Mouse (Mus musculus): Measurements from ENCODE around the gene Pde6b. TPM values are rescaled to one million over a fixed set of nuclear protein-coding genes. Genes with fewer than 3 reads are reported as not detected.

The Pde6b gene
- 0.22 TPM in 2 replicates for polyA plus RNA-seq (2015; fragmentation: Nextera tagmentation; extraction: Ambion mirVana)

DNA sequence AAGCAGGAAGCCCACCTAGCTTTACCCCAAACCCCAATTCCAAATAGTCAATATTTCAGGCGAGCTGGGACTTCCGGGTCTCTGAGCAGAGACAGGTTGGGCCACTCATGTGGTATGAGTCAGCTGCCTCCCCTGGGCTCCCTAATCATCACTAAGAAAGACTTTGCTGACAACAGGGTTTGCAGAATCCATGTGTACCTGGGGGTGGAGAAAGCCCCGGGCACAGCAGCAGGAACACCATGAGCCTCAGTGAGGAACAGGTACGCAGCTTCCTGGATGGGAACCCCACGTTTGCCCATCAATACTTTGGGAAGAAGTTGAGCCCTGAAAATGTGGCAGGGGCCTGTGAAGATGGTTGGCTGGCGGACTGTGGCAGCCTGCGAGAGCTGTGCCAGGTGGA, at the start of gene Pde6b:
Pde6b (plus strand) TSS at position 191 of the 400 bp plus-strand sequence.
- Histone ChIP-seq H3K4me1 (replicated peaks; ENCODE audit: insufficient read depth, low read length) (no peaks in the 10 kb centered on the region), H3K9me3 (replicated peaks; ENCODE audit: low read length) (no peaks in the 10 kb centered on the region), H3K4me3 (replicated peaks; ENCODE audit: low read depth, low read length) (no peak within 1 kb of the TSS), H3K4me2 (ENCODE audit: low read length) (no peak within 1 kb of the TSS), H3K9ac (ENCODE audit: low read depth, low read length) (no peak within 1 kb of the TSS), H3K27ac (no peak within 1 kb of the TSS), H3K27me3 (ENCODE audit: insufficient read depth, low read length) (no peaks in the 10 kb centered on the region), H3K36me3 (ENCODE audit: insufficient read depth, low read length) (no peaks in the 10 kb centered on the region)
- ATAC-seq (replicated peaks; ENCODE audit: low FRiP score, low read depth) = no peak
- no peak for DNase-seq (ENCODE audit: low spot score)
- WGBS = 78% methylated on average over 7 of the region's 7 CpGs
- TF ChIP-seq CTCF (IDR thresholded peaks at IDR 0.05; ENCODE audit: low read depth) = no peak

DNA sequence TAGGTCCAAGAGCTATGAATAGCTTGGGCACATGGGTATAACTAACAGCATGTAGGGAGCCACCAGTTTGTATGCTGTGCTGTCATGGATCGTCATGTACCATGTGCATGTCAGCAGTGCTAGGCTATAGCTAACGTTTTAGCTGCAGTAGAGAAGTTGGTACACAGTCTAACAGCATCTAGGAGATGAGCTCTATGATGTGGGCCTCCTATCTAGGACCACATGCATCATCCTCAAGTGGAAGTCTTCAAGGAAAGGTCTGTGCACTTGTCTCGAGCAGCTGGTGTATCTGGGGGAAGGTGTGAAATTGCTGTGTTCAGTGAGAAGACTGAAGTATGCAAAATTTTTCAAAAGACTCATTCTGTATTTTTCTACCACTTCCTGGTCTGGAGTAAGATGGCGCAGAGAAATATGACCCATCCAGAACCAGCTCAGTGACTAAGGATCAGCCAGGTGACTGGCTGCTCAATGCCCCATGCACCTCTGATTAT, 44.5 kb upstream of the Pde6b start:
- Histone ChIP-seq H3K9ac (ENCODE audit: low read depth, low read length) (no peak overlapping the region), H3K4me3 (replicated peaks; ENCODE audit: low read depth, low read length) (no peak overlapping the region), H3K4me2 (ENCODE audit: low read length) (no peak overlapping the region), H3K9me3 (replicated peaks; ENCODE audit: low read length) (no peaks in the 10 kb centered on the region), H3K27me3 (ENCODE audit: insufficient read depth, low read length) (no peaks in the 10 kb centered on the region), H3K36me3 (ENCODE audit: insufficient read depth, low read length) (peaks cover 25% of the 10 kb centered on the region; the same call in 1 of the 2 replicates), H3K27ac (no peak overlapping the region), H3K4me1 (replicated peaks; ENCODE audit: insufficient read depth, low read length) (no peaks in the 10 kb centered on the region)
- no peak for TF ChIP-seq CTCF (IDR thresholded peaks at IDR 0.05; ENCODE audit: low read depth)
- no peak for ATAC-seq (replicated peaks; ENCODE audit: low FRiP score, low read depth)
- WGBS = 90% methylated on average over 4 of the region's 4 CpGs
- DNase-seq (ENCODE audit: low spot score) = no peak

DNA sequence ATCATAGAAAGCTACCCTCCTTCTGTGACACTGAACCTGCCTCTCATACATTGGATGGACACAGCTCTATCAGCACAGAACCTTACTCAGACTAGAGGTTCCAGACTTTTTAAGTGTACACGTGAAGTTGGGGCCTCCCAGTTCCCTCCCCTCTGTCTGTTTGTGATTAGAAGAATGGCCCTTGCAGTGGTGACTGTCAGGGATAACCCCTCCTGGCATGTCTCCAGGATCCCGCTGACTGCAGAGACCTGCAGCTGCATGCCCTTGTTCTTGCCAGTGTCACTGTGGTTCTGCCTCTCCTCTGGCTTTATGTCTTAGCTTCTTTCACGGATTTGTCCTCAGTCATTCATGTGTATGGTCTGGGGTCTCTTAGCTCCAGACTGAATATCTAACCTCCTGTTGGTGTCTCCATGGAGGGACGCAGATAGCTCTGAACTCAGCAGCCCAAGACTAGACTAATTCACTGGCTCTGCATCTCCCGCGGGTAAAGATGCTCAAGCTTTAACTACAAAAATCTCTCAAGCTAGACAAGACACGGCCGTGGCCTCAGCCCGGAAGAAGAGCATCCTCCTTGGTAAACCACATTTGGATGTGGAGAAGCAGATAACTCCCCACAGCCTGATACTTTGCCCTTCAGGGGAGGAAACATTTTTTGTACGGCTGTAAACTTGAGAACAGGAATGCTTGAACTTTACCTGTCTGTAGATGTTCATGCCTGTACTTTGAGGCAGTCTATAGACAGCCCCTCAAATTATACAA, 42.7 kb upstream of the Pde6b start:
- DNase-seq (ENCODE audit: low spot score) (no peak), ATAC-seq (replicated peaks; ENCODE audit: low FRiP score, low read depth) (no peak)
- TF ChIP-seq CTCF (IDR thresholded peaks at IDR 0.05; ENCODE audit: low read depth) = no peak
- Histone ChIP-seq H3K4me1 (replicated peaks; ENCODE audit: insufficient read depth, low read length) (no peaks in the 10 kb centered on the region), H3K4me2 (ENCODE audit: low read length) (no peak overlapping the region), H3K27me3 (ENCODE audit: insufficient read depth, low read length) (no peaks in the 10 kb centered on the region), H3K9ac (ENCODE audit: low read depth, low read length) (no peak overlapping the region), H3K36me3 (ENCODE audit: insufficient read depth, low read length) (peaks cover 19% of the 10 kb centered on the region; the same call in 1 of the 2 replicates), H3K4me3 (replicated peaks; ENCODE audit: low read depth, low read length) (no peak overlapping the region), H3K9me3 (replicated peaks; ENCODE audit: low read length) (no peaks in the 10 kb centered on the region), H3K27ac (no peak overlapping the region)
- 88% methylated on average over 10 of the region's 10 CpGs for WGBS

DNA sequence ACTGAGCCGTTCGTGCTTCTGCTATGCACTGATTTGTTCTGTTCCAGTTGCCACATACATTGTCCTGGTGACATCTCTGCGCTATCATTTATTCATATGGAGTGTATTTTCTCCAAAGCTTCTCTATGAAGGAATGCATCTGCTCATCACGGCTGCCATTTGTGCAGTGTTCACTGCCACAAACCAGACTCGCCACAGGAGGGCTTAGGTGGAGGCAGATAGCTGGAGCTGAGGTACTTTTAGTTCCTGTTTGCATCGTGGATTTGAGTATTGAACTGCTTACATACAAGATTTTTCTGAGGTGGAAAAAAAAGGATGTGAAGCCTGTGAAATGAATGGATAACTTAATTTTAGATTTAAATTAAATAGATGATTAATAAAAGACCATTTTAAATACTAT, 40.3 kb upstream of the Pde6b start:
- H3K4me3 ChIP-seq (replicated peaks; ENCODE audit: low read depth, low read length) = no peak overlapping the region
- TF ChIP-seq CTCF (IDR thresholded peaks at IDR 0.05; ENCODE audit: low read depth) = no peak
- no peak overlapping the region for H3K27ac ChIP-seq
- no peaks in the 10 kb centered on the region for H3K9me3 ChIP-seq (replicated peaks; ENCODE audit: low read length)
- ATAC-seq (replicated peaks; ENCODE audit: low FRiP score, low read depth) = no peak
- no peaks in the 10 kb centered on the region for H3K27me3 ChIP-seq (ENCODE audit: insufficient read depth, low read length)
- 84% methylated on average over 6 of the region's 6 CpGs for WGBS
- H3K9ac ChIP-seq (ENCODE audit: low read depth, low read length) = no peak overlapping the region
- no peaks in the 10 kb centered on the region for H3K4me1 ChIP-seq (replicated peaks; ENCODE audit: insufficient read depth, low read length)
- H3K36me3 ChIP-seq (ENCODE audit: insufficient read depth, low read length) = peaks cover 15% of the 10 kb centered on the region; the same call in 1 of the 2 replicates
- DNase-seq (ENCODE audit: low spot score) = no peak
- no peak overlapping the region for H3K4me2 ChIP-seq (ENCODE audit: low read length)

DNA sequence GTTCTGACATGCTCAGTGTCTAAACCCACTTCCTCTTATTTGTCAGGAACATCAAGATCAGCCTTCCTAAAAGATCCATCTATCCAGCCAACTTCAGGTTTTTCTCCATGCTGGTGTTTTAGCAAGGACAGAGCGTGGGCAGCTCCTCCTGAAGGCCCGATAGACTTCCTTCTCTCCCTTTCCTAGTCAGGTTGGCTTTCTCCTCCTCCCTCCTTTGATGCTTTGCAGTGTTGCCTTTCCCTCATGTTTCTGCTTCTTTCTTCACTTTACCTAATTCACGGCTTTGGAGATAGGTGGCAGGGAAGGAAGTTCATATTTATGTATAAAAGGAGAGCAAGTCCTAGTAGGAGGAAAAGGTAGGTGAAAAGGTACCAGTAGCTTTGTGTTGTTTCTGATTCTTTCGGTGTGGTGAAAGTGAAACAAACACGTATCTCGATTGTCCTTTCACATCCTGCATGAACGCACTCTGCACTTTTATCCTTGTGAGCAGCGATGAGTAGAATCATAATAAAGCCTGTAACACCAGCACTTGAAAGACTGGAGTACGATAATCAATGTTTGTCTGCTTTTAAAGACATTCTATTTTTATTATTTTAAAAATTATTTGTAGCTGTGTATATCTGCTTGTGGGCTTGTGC, 38.6 kb upstream of the Pde6b start:
- ATAC-seq (replicated peaks; ENCODE audit: low FRiP score, low read depth) (no peak), DNase-seq (ENCODE audit: low spot score) (no peak)
- WGBS = 94% methylated on average over 9 of the region's 9 CpGs
- Histone ChIP-seq H3K9me3 (replicated peaks; ENCODE audit: low read length) (no peaks in the 10 kb centered on the region), H3K4me2 (ENCODE audit: low read length) (no peak overlapping the region), H3K27me3 (ENCODE audit: insufficient read depth, low read length) (no peaks in the 10 kb centered on the region), H3K36me3 (ENCODE audit: insufficient read depth, low read length) (peaks cover 11% of the 10 kb centered on the region; the same call in 1 of the 2 replicates), H3K4me3 (replicated peaks; ENCODE audit: low read depth, low read length) (no peak overlapping the region), H3K4me1 (replicated peaks; ENCODE audit: insufficient read depth, low read length) (no peaks in the 10 kb centered on the region), H3K27ac (no peak overlapping the region), H3K9ac (ENCODE audit: low read depth, low read length) (no peak overlapping the region)
- no peak for TF ChIP-seq CTCF (IDR thresholded peaks at IDR 0.05; ENCODE audit: low read depth)

DNA sequence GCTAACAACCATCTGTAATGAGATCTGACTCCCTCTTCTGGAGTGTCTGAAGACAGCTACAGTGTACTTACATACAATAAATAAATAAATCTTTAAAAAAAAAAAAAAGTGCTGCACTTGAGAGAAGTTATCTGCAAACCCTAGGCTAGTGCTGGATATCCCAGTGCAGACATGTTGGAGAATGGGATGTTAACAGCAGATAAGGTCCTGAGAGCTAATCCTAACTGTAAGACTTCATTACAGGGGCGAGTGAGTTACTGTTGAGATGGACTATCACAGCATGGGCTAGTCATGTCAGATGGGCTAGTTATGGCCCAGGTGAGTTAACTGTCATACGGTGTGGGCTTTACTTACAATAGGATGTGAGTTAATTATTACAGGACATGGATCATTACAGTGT, 34.1 kb upstream of the Pde6b start:
- 80% methylated on average over 2 of the region's 2 CpGs for WGBS
- Histone ChIP-seq H3K27ac (no peak overlapping the region), H3K9me3 (replicated peaks; ENCODE audit: low read length) (no peaks in the 10 kb centered on the region), H3K4me1 (replicated peaks; ENCODE audit: insufficient read depth, low read length) (no peaks in the 10 kb centered on the region), H3K36me3 (ENCODE audit: insufficient read depth, low read length) (no peaks in the 10 kb centered on the region), H3K9ac (ENCODE audit: low read depth, low read length) (no peak overlapping the region), H3K4me2 (ENCODE audit: low read length) (no peak overlapping the region), H3K4me3 (replicated peaks; ENCODE audit: low read depth, low read length) (no peak overlapping the region), H3K27me3 (ENCODE audit: insufficient read depth, low read length) (no peaks in the 10 kb centered on the region)
- DNase-seq (ENCODE audit: low spot score) = no peak
- TF ChIP-seq CTCF (IDR thresholded peaks at IDR 0.05; ENCODE audit: low read depth) = no peak
- ATAC-seq (replicated peaks; ENCODE audit: low FRiP score, low read depth) = no peak
